Comparison of ENCODE assay signal across 8 mouse cellular contexts in the genomic region with DNA sequence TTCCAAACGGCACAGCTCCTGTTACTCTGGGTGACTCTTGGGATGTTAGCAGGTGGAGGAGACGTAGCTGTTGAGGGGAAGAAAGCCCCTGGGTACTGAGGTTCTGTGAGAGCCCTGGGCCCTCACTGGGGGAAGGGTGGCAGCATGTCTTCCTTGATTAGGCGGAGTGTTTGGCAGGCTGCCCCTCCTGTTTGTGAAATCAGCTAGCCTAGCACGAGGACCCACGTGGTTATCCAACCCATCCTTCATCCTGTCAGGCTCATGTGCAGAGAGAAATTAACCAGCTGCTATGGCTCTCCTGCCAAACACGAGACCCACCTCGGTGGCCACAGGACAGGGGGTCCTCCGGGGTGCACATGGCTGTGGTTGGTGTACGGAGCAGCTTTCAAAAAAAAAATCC.
DNase-seq lines count a peak whose midpoint lies in the region; ATAC-seq lines count a peak whose summit lies in the region.

No protein-coding gene starts in this region.

- no peaks in the 10 kb centered on the region for H3K9me3 ChIP-seq in intestine, embryonic 16.5 days (ENCODE audit: control insufficient read depth, low read length)

- peak; percentile 73 to 75 for DNase-seq in right cerebral cortex, postnatal 10 days (ENCODE audit: low spot score in 2 of 2)
- no peak for DNase-seq in right cerebral cortex, adult 18-20 months
- peak; percentile 50 for DNase-seq in embryo, embryonic 11 days
- DNase-seq in heart, postnatal 36 days, result peak; percentile 71 to 74
- peak; percentile 68 to 83 for DNase-seq in layer of hippocampus, postnatal 14 days (ENCODE audit: low spot score in 2 of 2)
- DNase-seq in Muller cell, postnatal 12 days (ENCODE audit: inconsistent ontology term), result no peak
- DNase-seq in retina, postnatal 1 day, result no peak

- no peak overlapping the region for H3K27ac ChIP-seq in intestine, embryonic 16.5 days (ENCODE audit: low read length)

- H3K36me3 ChIP-seq in intestine, embryonic 16.5 days (ENCODE audit: control insufficient read depth, insufficient read depth, low read length), result no peaks in the 10 kb centered on the region

- H3K27me3 ChIP-seq in intestine, embryonic 16.5 days (replicated peaks; ENCODE audit: control insufficient read depth, insufficient read depth, low read length), result no peaks in the 10 kb centered on the region

- intact Hi-C loops in heart, postnatal 36 days (cut with DNase I), result no loop called here

- no peak for ATAC-seq in intestine, embryonic 16.5 days

- 26% methylated on average over 9 of the region's 9 CpGs for WGBS in intestine, embryonic 16.5 days

- no peak overlapping the region for H3K9ac ChIP-seq in intestine, embryonic 16.5 days (ENCODE audit: low read depth, low read length)

- peaks cover 19% of the 10 kb centered on the region for H3K4me1 ChIP-seq in intestine, embryonic 16.5 days (ENCODE audit: control insufficient read depth, insufficient read depth, low read length)

- no peak overlapping the region for H3K4me3 ChIP-seq in intestine, embryonic 16.5 days (ENCODE audit: low read length)

- H3K4me2 ChIP-seq in intestine, embryonic 16.5 days (ENCODE audit: low read depth, low read length), result no peak overlapping the region

Comparison
In these comparisons a context has a peak if more than half of its experiments do, and no peak if none do; other contexts are left out.
1. DNase-seq: peak in right cerebral cortex, postnatal 10 days (2 of 2), embryo, embryonic 11 days (single experiment), heart, postnatal 36 days (2 of 2) and layer of hippocampus, postnatal 14 days (2 of 2); none in right cerebral cortex, adult 18-20 months (single experiment), Muller cell, postnatal 12 days (single experiment) and retina, postnatal 1 day (single experiment).